Mouse (Mus musculus): ENCODE results near the gene Trp53i11.

The Trp53i11 gene

GRCm38 (mm10) chr2:93187323-93187996, at the start of gene Trp53i11:
Trp53i11 (plus strand) TSS chr2:93187548.
- DNase-seq = peak; percentile 99

- DNase-seq = no peak
Measured at GRCm38 (mm10) chr2:93139476-93139875, 47.9 kb upstream of the Trp53i11 start.

- DNase-seq = no peak
Measured at GRCm38 (mm10) chr2:93141329-93141728, 46.0 kb upstream of the Trp53i11 start.

- DNase-seq = no peak
Measured at GRCm38 (mm10) chr2:93142616-93143015, 44.7 kb upstream of the Trp53i11 start.

GRCm38 (mm10) chr2:93144126-93144525, 43.2 kb upstream of the Trp53i11 start:
- DNase-seq = no peak

GRCm38 (mm10) chr2:93150009-93150408, 37.3 kb upstream of the Trp53i11 start:
- DNase-seq = no peak

- DNase-seq = peak; percentile 23
Measured at GRCm38 (mm10) chr2:93150673-93151450, 36.5 kb upstream of the Trp53i11 start.

- no peak for DNase-seq
Measured at GRCm38 (mm10) chr2:93152191-93152601, 35.2 kb upstream of the Trp53i11 start.

- no peak for DNase-seq
Measured at GRCm38 (mm10) chr2:93152883-93153491, 34.4 kb upstream of the Trp53i11 start.

- no peak for DNase-seq
Measured at GRCm38 (mm10) chr2:93153833-93154232, 33.5 kb upstream of the Trp53i11 start.

- peak; percentile 36 for DNase-seq
Measured at GRCm38 (mm10) chr2:93154486-93155032, 32.8 kb upstream of the Trp53i11 start.

GRCm38 (mm10) chr2:93160467-93161035, 26.8 kb upstream of the Trp53i11 start:
- DNase-seq = no peak

GRCm38 (mm10) chr2:93161914-93162664, 25.3 kb upstream of the Trp53i11 start:
- DNase-seq = no peak

GRCm38 (mm10) chr2:93162791-93163190, 24.6 kb upstream of the Trp53i11 start:
- DNase-seq = no peak

GRCm38 (mm10) chr2:93163317-93163716, 24.0 kb upstream of the Trp53i11 start:
- no peak for DNase-seq

GRCm38 (mm10) chr2:93163750-93164335, 23.5 kb upstream of the Trp53i11 start:
- no peak for DNase-seq

GRCm38 (mm10) chr2:93166295-93166694, 21.1 kb upstream of the Trp53i11 start:
- DNase-seq = no peak

GRCm38 (mm10) chr2:93166734-93167406, 20.5 kb upstream of the Trp53i11 start:
- no peak for DNase-seq

- DNase-seq = no peak
Measured at GRCm38 (mm10) chr2:93170156-93170844, 17.0 kb upstream of the Trp53i11 start.

- no peak for DNase-seq
Measured at GRCm38 (mm10) chr2:93170845-93171200, 16.5 kb upstream of the Trp53i11 start.

GRCm38 (mm10) chr2:93171929-93172328, 15.4 kb upstream of the Trp53i11 start:
- no peak for DNase-seq

All from thymus, postnatal 25 days (tissue).